Mouse (Mus musculus): ENCODE measurements at regions not wholly inside any gene's neighbourhood (a gene's known extent, or its start where the extent isn't known, plus 50 kb on each side); places are given as distances from the start of the nearest gene placed in this dataset.
"Not testable (repeated sequence)": the region's sequence is repeated elsewhere in the genome, so short reads cannot be mapped to it uniquely, and the experiment has no call there.

DNA sequence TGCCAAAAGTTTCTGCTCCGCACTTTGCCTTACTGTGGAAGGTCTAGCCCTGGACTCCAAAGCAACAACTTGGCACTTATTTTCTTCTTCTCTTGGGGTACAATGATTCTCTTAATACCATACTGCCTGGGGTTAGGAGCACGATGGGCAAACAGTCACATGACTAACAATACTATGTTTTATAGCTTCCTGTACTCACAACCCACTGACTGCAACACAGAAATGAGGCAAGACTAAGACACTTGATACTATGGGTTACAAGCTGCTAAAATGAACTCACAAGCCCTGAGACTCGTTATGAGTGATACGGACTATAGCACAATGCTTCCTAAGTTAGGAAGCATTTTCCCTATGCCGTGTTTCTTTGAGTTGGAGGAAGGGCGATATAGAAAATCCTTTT, 222.3 kb upstream of the Zpld1 start:
- peak; percentile 72 for DNase-seq (ENCODE audit: low read depth)

DNA sequence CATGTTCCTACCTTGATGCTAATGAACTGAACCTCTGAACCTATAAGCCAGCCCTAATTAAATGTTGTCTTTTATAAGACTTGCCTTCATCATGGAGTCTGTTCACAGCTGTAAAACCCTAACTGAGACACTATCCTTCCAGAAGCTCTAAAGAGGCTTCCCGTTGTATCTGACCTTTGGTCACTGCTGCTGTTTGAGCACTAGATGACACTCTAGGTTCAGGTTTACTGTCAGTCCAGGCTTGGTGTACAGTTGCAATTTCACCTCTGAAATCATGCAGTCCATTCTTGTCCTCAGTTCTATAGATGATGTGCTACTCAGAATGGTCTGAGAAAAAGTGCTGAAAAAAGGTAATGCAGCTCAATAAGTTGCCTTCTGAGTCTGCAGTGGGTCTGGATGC, 221.9 kb upstream of the Zpld1 start:
- peak; percentile 81 for DNase-seq (ENCODE audit: low read depth)

DNA sequence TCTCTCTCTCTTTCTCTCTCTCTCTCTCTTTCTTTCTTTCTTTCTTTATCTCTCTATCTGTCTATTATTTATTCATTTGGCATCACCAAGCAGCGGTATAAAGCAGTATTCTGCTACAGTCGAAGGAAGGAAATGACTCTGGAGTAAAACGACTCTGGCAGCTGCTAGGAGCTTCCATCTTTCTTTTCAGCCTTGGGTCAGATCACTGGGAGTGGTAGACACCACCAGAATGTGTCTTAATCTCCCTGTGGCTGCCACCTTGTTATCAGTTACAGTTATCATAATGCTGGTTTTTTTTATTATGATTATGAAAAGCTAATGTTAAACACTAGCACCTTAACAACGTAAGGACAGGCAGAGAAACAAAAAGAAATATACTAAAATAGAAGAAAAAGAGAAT, 219.2 kb upstream of the Zpld1 start:
- peak; percentile 51 for DNase-seq (ENCODE audit: low read depth)

DNA sequence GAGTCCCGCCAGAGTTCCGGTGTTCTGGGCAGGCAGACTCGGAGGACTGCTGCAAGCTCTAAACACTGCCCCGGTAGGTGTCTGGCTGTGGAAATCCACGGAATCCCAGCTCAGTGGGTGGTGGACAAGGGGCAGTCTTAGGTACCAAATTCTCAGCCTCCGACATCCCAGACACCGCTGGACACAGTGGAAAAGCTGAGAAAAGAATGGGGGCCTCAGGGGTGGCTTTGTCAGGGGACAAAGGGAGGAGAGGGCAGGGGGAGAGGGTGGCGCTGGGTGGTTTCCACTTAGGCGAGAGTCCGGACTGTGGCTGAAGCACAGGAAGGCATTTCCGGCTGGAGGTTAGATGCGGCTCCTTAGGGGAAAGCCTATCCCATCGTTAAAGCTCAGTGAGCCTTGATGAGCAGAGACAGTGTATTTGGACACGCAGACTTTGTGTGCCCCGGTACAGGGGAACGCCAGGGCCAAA, 217.5 kb upstream of the Zpld1 start:
- DNase-seq (ENCODE audit: low read depth): no peak

DNA sequence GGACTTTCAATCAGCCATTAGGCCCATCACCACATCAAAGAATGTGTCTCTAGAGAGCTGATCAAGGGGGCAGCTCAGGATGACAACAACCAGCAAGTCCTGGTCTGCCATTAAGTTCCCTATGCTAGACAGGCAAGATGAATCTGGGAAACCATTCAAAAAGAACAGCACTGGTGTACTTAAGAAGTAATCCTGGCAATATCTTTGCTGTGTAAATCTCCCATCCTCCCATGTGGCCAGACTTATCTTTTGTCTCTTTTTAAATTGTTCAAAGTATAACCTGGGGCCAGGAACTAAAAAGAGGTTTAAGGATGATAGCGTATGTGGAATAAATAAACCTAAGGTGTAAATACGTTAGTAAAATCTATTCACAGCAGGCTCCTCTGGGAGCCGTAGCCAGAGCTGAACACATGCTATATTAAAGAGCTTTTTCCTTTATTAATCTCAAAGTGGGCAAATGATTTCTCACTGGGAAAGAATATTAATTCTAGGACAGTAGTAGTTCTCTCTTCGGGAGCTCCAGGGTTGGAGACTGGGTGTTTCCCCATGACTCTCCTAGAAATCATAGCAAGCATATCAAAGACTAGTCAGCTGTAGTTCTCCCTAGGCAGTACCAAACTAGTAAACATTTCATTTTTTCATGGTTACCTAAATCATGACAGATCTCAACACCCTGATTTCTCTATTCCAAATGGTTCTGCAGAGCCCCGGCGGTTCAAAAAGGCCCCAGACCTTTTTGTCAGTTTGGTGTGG, 216.8 kb upstream of the Zpld1 start:
- no peak for DNase-seq (ENCODE audit: low read depth)

DNA sequence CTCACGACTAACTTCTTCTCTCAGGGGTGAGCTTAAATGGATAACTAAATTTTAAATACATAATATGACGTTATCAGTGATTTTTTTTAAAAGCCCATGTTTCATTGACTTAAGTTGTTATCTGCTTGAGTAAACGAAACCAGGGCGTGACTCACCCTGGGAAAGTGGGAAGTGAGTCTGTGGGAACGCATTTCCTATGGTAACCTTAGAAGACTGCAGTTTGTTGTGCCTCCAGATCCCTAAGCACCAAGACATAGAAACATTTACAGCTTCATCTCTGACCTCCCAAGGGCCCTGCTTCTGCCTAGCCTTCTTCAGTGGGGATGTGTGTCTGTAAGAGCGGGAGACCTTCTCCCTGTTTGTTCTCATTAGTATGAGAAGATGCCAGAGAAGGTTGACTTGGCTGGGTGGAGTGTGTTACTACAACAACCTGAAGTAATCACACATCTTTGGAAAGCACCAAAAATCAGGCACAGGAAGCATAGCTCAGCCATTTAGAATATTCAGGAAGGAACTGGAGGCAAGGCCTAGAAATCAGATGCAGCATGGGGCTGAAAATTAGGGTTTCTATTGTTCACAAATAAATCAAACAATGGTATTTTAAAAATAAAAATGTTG, 207.1 kb upstream of the Zpld1 start:
- peak; percentile 82 for DNase-seq (ENCODE audit: low read depth)

DNA sequence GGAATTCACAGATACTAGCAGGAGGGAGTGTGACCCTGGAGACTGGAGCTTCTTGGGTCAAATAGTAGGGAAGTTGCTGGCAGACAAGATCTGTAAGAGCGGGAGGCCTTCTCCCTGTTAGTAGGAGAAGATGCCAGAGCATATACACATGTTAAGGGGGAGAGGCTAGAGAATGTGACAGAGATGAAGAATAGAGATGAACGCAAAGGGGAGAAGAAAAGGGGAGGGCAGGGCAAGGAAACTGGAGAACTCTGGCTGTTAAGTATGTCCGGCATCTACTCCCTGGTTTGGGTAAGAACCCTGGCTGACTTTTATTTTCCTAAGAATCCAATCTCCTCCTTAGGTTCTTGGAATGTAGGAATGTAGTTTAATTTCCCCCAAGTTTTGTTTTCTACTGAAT, 206.5 kb upstream of the Zpld1 start:
- no peak for DNase-seq (ENCODE audit: low read depth)

DNA sequence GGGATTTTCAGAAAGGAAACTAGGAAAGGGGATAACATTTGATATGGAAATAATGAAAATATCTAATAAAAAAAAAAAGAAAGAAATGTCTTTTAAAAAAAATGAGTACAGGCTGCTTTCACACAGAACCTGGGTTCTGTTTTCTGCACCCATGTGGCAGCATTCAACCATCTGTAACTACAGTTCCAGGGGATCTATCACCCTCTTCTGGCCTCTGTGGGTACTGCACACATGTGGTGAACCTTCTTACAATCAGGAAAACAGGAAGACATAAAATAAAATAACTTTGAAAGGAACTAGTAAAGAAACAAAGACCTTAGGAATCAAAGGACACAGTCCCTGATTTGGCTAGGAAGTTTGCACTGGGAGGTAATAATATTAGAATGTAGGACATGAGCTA, 205.5 kb upstream of the Zpld1 start:
- DNase-seq (ENCODE audit: low read depth): peak; percentile 30

DNA sequence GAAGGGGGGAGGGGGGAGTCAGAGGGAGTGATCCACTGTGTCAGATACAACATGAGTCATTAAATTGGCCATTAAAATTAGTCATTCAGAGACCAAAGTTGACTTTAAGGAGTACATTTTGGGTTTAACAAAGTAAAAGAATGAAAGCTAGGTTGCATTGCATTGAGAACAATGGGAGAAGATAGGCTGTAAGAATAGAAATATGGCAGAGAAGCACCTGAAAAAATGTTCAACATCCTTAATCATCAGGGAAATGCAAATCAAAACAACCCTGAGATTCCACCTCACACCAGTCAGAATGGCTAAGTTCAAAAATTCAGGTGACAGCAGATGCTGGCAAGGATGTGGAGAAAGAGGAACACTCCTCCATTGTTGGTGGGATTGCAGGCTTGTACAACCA, 202.0 kb upstream of the Zpld1 start:
- not testable (repeated sequence) for DNase-seq (ENCODE audit: low read depth)

DNA sequence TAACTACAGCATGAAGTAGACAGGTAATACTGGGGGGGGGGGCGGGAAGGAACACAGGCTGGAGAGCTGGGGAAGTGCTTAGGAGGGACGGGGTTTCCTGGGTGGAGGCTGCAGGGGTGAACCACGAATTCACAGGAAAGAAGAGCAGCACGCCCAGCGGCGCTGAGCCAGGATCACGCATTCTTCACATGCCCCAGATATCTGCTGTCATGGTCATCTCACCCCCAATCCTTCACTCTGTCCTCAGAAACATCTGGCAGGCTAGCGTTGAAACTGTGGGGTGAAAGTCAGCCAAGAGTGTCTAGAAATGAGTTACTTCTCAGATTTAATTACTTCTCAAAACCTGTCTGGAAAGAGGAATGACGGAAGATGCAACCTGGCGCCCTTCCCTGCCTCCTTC, 197.3 kb upstream of the Zpld1 start:
- no peak for DNase-seq (ENCODE audit: low read depth)

DNA sequence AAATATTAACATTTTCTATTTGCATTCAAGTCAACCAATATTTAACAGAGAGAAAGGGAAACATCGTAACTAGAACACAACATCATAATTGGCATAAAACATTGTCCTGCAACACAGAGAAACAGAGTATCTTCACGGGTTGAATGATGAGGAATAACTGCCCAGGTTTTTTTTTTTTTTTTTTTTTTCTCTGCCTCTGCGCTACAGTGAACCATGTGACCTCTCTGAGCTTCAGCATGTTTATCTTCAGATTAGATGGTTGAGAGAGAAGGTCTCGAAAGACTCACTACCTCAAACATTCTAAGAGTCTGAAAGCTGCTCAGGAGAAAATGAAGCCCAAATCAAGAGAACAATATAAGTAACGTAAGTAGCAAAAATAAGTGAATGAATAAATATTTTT, 196.4 kb upstream of the Zpld1 start:
- no peak for DNase-seq (ENCODE audit: low read depth)

DNA sequence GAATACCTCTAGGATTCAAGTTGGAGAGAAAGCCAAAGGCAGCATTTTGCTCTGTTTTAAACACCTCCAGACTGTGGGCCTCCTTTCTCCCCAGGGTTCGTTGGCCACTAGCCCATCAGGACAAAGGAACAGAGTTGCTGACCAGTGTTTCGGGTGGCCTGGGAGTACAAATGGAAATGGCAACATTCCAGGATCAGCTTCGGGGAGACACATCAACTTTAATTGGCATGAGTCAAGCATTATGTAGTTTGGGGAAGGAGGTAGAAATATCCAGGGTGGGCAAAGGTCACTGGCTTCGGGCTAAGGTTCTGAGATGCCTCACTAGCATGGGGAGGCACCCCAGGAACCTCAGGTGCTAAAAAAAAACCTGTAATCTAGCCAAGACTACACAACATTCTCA, 194.3 kb upstream of the Zpld1 start:
- DNase-seq (ENCODE audit: low read depth): no peak

DNA sequence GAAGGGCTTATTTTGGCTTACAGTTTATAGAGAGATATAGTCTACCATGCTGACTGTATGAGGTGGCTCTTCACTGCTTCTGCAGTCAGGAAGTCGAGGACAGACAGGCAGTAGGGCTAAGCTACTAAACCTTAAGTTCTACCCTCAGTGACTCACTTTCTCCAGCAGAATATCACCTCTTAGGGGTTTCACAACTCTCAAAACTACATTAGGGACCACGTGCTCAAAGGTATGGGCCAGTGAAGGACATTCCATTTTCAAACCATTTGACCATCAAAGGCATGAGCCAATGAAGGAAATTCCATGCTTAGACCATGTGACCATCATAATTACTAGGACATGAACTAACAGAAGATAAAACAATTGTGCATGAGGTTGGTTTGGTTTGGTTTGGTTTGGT, 186.6 kb upstream of the Zpld1 start:
- peak; percentile 50 for DNase-seq (ENCODE audit: low read depth)

DNA sequence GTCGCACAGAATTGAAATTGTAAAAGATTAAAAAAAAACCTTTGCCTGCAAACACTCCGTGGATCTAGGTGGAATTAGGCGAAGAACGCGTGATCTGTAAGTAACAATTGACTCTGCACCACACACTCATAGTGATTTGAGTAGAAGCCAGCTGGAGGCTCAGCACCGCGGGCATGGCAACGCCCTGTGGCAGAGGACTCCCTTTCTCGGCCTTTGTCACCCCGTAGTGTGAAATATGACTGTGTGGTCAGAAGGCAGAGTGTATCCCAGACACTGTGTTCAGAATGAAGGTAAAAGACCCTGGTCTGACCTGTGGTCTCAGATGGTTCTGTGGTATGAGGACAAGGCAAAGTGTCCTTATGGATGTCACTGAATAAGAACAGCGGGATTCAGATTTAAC, 183.0 kb upstream of the Zpld1 start:
- no peak for DNase-seq (ENCODE audit: low read depth)

DNA sequence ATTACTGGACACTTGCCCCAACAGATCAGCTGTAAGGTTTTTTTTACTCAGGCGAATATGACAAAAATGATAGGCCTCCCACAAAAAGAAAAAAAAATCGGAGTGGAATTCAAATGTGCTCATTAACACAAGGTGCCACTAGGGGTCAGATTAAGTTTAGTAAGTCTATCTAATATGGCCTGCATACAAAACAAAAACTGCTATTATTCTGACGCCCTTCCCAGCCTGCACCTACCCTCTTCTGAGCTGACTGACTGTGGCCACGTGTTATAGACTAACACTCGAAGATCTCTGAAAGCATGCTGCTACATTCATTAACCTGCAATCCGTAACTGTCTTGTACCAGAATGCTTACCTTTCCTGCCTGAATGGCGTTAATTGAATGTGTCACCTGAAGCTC, 182.5 kb upstream of the Zpld1 start:
- peak; percentile 83 for DNase-seq (ENCODE audit: low read depth)

DNA sequence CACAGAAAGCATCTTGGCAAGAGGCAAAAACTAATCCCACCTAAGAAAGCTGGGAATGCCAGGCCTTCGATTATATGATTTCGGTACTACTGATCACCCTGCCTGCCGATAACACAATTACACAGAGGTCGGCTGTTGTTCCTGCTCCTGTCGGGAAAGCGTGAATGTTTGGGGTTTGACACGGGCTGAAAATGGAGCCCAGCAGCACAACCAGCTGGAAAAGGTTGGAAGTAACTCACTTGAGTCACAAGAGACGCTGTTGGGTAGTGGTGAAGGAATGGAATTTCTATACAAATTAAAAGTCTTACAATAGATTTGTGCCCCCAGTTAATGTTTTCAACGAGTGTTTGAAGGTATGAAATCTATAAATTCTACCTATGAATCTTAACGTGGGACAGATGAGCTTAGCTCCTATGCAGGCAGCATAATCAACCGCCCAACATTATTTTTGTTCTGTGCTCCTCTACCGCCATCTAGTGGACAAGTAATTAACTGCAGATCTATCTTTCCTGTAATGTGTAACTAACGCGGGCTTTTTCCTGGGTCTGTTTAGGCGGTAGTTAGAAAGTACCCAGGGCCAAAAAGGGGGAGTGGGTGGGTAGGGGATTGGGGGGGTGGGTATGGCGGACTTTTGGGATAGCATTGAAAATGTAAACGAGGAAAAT, 178.9 kb upstream of the Zpld1 start:
- peak; percentile 84 for DNase-seq (ENCODE audit: low read depth)

DNA sequence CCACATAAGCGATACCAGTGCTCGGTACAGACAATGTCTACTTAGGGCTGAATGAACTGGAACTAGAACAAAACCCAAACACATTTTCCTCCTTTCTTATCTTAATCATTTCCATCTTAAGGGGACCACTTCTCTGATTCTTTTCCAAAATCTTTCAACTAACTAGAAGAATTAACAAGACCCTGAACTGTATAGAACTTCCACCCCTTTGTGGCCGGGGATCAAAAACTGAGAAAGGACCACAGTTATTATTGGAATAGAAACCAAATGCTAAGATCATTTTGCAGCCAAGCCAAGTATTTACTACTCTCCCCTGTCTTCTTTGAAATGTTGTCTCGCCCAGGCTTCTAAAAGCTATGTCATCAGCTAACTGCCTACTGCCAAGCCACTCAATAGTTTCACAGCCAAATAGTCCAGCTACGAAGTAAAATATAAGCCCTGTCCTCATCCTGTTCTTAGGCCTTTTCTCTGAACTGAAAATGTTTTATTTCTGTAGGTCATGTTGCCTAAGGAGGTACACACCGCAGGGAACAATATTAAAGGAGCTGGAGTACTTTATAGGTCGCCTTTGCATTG, 177.3 kb upstream of the Zpld1 start:
- DNase-seq (ENCODE audit: low read depth): no peak

DNA sequence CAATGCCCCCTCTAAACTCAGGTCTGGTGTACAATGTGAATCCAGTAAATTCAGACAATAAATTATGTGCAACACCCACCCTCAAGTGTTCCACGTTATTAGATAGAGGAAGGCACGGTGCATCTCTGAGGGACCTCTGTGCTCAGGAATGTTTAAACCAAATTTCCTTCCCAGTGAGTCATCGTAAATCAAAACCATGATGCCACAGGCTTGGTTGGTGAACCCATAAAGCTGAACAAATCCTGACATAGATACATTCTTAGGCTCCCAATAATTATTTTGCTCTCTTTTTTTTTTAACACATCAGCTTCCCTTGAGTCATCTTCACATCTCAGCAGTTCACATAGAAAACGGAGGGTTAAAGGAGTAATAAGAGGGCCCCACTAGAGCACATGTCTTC, 173.6 kb upstream of the Zpld1 start:
- no peak for DNase-seq (ENCODE audit: low read depth)

DNA sequence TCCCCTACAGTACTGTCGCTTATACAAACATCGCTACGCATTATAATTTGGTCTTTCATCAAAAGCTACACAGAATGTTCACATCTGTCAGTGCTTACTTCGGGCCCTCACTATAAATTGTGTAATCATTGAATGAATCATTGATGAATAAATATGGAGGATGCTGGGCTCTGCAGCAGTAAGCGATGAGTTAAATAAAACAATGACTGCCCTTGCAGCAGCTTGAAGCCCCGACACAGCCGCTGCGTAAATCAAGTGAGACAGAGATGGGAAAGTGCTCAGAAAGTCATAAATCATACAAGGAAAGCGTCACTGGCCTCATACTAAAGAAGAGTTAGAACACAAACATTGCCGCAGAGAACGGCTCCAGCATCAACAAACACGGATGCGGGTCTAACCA, 172.9 kb upstream of the Zpld1 start:
- DNase-seq (ENCODE audit: low read depth): no peak

DNA sequence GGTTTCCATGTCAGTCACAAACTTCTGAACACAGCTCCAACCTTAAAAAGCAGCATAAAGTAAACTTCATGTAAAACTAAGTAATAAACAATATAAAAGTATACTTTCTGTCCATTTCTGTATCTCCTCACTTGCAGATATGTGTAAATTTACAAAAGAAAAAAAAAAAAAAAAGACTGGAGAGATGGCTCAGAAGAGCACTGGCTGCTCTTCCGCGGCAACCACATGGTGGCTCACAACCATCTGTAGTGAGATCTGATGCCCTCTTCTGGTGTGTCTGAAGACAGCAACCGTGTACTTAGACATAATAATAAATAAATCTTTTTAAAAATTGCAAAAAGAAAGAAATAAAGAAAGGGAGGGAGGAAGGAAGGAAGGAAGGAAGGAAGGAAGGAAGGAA, 171.9 kb upstream of the Zpld1 start:
- DNase-seq (ENCODE audit: low read depth): no peak

DNA sequence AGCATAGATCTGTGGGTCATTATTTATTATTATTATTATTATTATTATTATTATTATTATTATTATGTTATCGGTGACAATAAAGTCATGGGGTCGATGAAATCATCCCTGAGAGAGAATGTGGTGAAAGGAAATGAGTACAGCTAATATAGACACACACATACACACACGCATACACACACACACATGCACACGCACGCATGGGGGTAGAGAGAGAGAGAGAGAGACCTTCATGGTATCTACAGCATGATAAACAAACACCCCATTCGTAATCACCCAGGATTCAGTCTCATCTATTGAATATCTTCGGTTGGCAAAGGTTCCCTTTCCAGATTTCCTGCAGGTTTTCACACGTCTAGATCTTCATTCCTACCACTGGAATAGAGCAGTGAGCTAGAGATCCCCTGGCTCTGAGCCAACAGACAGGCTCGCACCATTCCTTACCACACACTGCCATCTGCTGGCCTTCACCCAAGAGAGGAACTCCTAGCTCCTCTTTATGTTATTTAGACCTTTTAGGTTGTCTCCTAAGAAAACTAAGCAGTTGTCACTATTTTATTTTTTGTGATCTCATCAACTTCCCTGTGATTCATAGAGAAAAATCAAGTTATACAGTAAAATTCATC, 171.2 kb upstream of the Zpld1 start:
- peak; percentile 87 for DNase-seq (ENCODE audit: low read depth)

DNA sequence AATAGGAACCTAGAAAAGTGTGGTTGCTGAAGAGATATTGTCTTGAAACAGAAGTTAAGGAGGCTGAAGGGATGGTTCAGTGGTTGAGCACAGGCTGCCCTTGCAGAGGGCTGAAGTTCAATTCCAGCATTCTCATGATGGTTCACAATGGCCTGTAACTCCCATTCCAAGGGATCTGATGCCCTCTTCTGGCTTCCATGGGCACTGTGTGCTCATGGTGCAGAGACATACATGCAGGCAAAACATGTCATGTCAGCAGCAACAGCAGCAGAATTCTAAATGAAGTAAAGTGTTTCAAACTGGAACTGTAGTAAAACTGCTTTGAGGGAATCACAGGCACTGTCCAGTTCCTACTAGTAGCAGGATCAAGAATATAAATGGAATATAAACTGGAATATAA, 162.7 kb upstream of the Zpld1 start:
- DNase-seq (ENCODE audit: low read depth): peak; percentile 66

DNA sequence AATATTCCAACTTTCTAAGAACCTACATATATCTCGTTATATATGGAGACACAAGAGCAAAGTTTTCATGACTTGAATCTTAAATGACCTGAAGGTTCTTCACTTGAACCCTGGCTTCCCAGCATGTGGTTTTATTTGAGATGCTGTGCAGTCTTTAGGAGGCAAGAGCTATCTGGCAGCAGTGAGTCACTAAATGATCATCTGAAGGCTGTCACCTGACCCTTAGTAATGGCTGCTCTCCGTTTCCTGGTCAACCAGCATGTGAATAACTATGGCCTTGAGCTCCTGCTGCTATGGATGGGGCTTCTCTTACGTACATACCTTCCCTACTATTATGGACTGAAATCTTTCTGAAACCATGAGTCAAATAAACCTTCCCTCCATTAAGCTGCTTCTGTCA, 149.8 kb upstream of the Zpld1 start:
- no peak for DNase-seq (ENCODE audit: low read depth)
